Mouse (Mus musculus) adipocyte (in vitro differentiated cells): ENCODE results near the gene 3110009E18Rik.

Experiments used
- DNase-seq: peaks from one replicate; pipeline ENCODE4 v3.0.0-alpha.2; 2016; ENCODE audit warnings: low spot score

The 3110009E18Rik gene

GRCm38 (mm10) chr1:120105556-120105959 lies 15.4 kb upstream of the 3110009E18Rik start:
- peak; percentile 42 for DNase-seq

DNA sequence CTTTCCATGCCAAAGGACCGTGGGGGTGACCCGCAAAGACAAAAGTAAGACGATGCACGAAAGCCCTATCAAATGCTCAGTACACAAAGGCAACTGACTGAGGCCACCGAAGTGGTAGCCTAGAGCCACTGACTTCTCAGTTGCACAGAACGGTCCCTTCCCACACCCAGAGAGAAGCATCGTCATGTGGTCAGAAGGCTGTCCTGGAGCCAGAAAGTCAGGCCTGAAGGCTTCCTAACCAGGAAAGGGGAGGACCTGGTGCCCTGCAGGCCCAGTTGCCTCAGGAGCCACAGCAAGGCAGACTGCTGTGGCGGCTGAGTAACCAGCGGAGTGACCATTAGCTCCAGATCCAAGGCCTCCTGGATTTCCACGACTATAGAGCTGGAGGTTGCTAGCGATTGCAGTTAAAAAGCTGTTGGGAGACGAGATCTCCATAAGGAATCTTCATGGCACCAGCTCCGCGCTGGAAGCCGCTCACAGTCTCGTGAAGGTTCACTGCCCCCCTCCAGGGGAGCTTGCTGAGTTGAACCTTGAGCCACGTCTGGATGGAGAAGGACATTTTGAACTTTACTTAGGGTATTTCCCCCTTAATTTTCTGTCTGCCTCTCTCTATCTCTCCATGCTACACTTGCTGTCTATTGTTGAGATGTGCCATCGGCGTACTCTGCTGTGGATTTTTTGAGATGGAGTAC lies 11.1 kb upstream of the 3110009E18Rik start:
- DNase-seq: no peak

- DNase-seq: peak; percentile 83
These were observed 9.2 kb upstream of the 3110009E18Rik start for GRCm38 (mm10) chr1:120111766-120112165.

- DNase-seq: peak; percentile 60
These were observed 8.5 kb upstream of the 3110009E18Rik start for GRCm38 (mm10) chr1:120112251-120113187.

GRCm38 (mm10) chr1:120115671-120116081 lies 5.3 kb upstream of the 3110009E18Rik start:
- peak; percentile 90 for DNase-seq

GRCm38 (mm10) chr1:120116106-120116505 lies 4.9 kb upstream of the 3110009E18Rik start:
- peak; percentile 95 for DNase-seq

DNA sequence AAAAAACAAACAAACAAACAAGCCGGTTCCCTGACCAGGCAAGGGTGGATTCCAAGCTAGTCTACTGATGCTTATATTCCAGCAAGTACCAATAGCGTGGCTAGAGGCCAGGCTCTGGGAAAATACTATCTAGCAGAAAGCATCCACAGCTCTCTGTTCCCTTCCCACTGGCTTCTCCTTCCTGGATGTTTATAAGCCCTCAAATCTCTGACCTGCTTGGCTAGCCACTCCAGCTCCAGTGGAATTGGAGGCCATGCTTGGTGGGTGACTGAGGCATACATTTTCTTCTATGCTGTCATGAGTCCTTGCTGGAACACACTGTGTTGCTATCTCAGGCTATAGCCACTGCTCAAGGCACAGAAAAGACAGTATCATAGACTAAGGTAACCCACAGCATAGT lies 2.1 kb upstream of the 3110009E18Rik start:
- peak; percentile 58 for DNase-seq

DNA sequence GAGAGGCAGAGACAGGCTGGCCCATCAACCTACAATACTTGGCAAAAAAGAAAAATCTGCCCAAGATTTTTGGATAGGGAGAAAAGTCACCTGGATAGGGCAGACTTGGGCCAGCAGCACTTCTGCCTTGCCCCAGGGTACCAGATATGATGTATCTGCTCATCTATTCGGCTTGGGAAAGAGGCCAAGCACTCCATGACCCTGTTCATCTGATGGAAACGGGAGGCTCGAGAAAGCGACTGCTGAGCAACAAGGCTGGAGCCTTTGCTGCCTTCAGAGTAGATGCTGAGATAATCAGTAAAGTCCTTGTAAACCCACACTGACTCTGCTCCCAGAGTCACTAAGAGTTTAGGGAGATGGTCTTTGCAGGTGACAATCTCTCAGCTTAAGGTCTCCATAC lies 1.6 kb upstream of the 3110009E18Rik start:
- peak; percentile 39 for DNase-seq

- DNase-seq: peak; percentile 92
These were observed 632 bp upstream of the 3110009E18Rik start for GRCm38 (mm10) chr1:120120141-120120968.

DNA sequence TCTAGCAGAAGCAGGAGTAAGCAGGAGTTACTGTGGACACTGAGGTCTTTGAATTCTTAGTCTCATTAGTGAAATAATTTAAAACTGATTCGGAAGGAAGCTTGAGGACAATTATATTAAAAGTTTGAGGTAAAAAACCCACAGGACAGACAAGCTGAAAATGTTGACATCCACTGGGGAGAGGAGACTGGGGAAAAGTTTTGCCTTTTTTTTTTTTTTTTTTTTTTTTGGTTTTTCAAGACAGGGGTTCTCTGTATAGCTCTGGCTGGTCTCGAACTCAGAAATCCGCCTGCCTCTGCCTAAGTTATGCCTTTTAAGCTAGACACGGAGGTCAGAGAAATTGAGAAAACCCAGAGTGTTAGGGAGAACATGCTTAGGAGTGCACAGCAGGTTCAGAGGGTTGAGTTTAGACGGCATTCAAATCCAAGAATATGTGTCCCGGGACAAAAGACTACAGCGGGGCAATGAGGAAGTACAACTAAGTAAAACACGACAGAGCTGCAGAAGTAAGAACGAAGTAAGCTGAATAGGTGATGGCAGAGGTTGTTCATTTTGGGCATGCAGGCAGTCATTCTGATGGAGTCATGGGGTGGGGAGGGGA lies 1.0 kb downstream of the 3110009E18Rik start:
- no peak for DNase-seq

DNA sequence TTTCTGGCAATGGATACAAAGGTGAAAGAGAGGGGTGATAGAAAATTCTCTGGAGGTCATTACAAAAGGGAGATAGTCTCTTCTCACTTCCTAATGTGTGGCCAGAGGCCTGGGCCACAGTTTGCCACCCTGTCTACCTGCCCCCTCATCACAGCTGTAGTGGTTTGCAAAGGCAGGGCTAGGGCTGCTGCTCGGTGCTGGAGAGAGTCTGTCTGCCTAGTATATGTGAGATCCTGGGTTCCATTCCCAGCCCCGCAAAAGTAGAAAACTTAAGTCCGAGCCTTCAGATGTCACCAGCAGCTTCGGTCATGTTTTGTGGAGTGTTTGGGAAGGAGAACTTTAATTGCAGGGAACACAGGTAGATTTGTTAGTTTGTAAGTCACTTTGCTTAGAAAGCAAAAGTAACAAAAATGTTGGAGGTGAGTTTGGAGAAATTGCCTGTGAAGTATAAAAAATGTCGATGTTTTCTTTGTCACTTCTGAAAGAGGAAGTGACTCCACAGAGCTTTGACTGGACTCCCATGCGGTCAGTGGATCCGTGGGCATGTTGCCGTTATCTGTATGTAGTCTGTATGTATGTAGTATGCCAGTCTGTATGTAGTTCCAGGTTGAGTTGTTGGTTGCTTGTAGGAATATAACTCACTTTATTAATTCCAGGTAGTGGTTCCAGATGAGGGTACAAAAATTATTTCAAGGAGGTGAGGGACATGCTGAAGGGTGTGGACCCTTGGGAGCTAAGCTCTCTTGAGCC lies 1.8 kb downstream of the 3110009E18Rik start:
- no peak for DNase-seq

- peak; percentile 43 for DNase-seq
These were observed 3.9 kb downstream of the 3110009E18Rik start for GRCm38 (mm10) chr1:120124839-120125238.

DNA sequence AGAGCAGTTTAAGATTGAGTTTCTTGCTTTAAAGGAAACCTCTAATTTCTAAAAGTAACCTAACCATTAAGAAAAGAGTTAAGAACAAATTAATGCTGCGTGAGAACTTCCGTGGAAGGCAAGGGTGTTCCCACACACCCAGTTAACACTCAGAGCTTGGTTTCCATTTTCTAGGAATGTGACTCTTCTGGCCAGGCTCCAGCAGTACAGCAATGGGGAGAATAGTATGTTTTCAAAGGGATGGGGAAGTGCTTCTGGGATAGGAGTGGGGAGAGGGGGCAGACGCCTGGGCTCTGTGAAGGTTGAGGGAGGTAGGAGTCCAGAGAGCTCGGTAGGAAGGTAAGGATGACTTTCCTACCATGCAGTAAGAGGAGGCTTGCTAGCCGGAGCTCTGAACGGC lies 4.5 kb downstream of the 3110009E18Rik start:
- no peak for DNase-seq

DNA sequence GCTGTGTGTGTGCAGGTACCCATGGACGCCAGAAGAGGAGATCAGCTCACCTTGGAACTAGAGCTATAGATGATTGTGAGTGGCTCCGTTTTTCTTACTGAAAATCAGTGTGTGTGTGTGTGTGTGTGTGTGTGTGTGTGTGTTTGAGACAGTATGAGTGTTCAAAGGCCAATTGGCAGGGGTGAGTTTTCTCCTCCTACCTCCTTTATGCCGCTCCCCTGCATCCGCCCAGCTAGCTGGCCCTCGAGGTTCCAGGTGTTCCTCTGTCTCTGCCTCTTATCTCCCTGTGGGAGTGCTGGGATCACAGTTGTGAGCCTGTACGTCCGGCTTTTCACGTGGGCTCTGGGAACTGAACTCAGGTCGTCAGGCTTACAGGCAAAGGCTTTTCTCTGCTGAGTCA lies 5.3 kb downstream of the 3110009E18Rik start:
- DNase-seq: no peak

DNA sequence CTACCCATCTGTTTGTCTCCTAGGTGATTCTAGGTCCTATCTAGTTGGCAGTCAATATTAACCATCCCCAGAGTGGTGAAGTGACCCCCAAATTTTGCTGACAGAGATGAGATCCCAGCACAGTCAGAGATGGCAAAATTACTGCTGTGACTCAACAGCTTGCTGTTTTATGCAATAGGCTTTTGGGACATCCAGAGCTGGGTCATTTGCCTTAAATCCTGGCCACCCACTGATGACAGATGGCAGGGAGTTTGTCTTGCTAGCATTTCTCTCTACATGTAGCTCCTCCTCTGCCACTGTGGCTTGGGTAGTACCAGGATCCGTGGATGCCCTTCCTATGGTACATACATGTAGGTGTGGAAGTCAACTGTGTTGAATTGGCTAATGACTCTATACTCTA lies 11.4 kb downstream of the 3110009E18Rik start:
- no peak for DNase-seq

DNA sequence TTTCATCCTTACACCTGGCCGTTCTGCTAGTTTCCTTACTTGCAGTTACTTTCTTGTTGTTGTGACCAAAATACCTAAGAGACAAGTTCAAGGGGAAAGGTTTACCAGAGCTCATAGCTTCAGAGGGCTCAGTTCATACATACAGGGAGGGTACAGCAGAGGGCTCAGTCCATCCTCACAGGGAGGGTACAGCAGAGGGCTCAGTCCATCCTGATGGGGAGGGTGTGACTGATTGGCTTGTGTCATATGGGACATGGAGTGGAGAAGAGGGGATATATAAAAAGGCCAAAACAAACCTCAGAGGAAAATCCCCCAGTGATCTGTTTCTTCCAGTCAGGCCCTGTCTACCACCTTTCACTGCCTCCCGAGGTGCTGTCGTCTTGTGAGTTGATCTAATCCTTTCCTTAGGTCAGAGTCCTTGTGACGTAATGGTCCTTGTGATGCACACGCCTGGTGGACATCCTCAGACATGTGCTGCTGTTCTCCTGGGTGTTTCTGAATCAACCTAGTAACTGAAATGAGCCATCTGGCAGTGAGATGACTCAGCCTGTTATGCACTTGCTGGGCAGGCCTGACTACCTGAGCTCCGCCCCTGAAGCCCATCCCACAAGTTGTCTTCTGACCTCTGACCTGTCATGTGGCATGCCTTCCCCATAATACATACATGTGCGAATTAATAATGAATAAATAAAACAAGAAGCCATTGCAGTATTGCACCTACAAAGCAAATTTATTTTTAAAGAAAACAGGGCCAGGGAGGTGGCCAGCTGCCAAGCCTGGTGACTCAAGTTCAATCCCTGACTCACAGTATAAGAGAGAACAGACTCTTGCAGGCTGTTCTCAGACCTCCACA lies 15.2 kb downstream of the 3110009E18Rik start:
- DNase-seq: peak; percentile 53

GRCm38 (mm10) chr1:120138923-120139540 lies 18.0 kb downstream of the 3110009E18Rik start:
- DNase-seq: no peak

- DNase-seq: no peak
These were observed 19.2 kb downstream of the 3110009E18Rik start for GRCm38 (mm10) chr1:120140144-120140693.

GRCm38 (mm10) chr1:120142551-120142950 lies 21.6 kb downstream of the 3110009E18Rik start:
- peak; percentile 72 for DNase-seq
